Mouse (Mus musculus) intestine, postnatal 0 days (tissue): Measurements from ENCODE around the gene Macrod1. TPM values are rescaled to one million over a fixed set of nuclear protein-coding genes. Genes with fewer than 3 reads are reported as not detected.

Experiments used
- ATAC-seq: fragments of 200-750 bp; cut with Nextera tagmentation; 2 replicates; pipeline ENCODE4 v1.8.0; 2017; ENCODE audit warnings: mild to moderate bottlenecking, moderate TSS enrichment, moderate library complexity
- H3K27ac ChIP-seq: fragments of 300-500 bp; sonication (generic); 2 replicates; pipeline ENCODE4 v1.5.1; 2014; ENCODE audit warnings: mild to moderate bottlenecking, low read depth, low read length, moderate library complexity
- H3K27me3 ChIP-seq: fragments of 300-500 bp; sonication (generic); replicated peaks from 2 replicates; pipeline ENCODE4 v1.6.1; 2014; ENCODE audit warnings: low read length, mixed read lengths; ENCODE audit not compliant: control insufficient read depth, insufficient read depth
- H3K36me3 ChIP-seq: fragments of 300-500 bp; sonication (generic); 2 replicates; pipeline ENCODE4 v1.6.1; 2014; ENCODE audit warnings: mild to moderate bottlenecking, moderate library complexity; ENCODE audit not compliant: control insufficient read depth, insufficient read depth
- H3K4me1 ChIP-seq: fragments of 300-500 bp; sonication (generic); replicated peaks from 2 replicates; pipeline ENCODE4 v1.6.1; 2014; ENCODE audit warnings: antibody characterized with exemption, low read length, mixed read lengths; ENCODE audit not compliant: control insufficient read depth, insufficient read depth
- H3K4me2 ChIP-seq: fragments of 300-500 bp; sonication (generic); replicated peaks from 2 replicates; pipeline ENCODE4 v1.6.1; 2014; ENCODE audit warnings: low read depth, mild to moderate bottlenecking, moderate library complexity
- H3K4me3 ChIP-seq: fragments of 300-500 bp; sonication (generic); 2 replicates; pipeline ENCODE4 v1.5.1; 2014; ENCODE audit warnings: low read depth, low read length
- H3K9ac ChIP-seq: fragments of 300-500 bp; sonication (generic); 2 replicates; pipeline ENCODE4 v1.6.1; 2014; ENCODE audit warnings: mild to moderate bottlenecking, low read depth, low read length
- H3K9me3 ChIP-seq: fragments of 300-500 bp; sonication (generic); 2 replicates; pipeline ENCODE4 v1.6.1; 2016; ENCODE audit warnings: mixed run types; ENCODE audit not compliant: control insufficient read depth
- CTCF ChIP-seq: sonication (generic); IDR thresholded peaks from 2 replicates; pipeline ENCODE4 v1.5.1; 2016; ENCODE audit warnings: low read depth, mild to moderate bottlenecking, control low read depth, antibody characterized with exemption, moderate library complexity
- WGBS: fragments of 180-500 bp; shearing (Covaris S2); extraction: QIAGEN DNeasy Blood & Tissue Kit; methylation state at CpG from one replicate; pipeline ENCODE4 v1.1.7; 2014; 5-methylcytosine and 5-hydroxymethylcytosine counted together
- polyA plus RNA-seq: library from polyadenylated mRNA; unstranded; fragments of >200 nt; fragmentation: Nextera tagmentation; extraction: Ambion mirVana; gene quantifications from 2 replicates; pipeline ENCODE4 v1.2.1, GENCODE M21; 2015

Gene Macrod1
- polyA plus RNA-seq, 1 experiment from 2014 or later = 15.1 TPM

DNA sequence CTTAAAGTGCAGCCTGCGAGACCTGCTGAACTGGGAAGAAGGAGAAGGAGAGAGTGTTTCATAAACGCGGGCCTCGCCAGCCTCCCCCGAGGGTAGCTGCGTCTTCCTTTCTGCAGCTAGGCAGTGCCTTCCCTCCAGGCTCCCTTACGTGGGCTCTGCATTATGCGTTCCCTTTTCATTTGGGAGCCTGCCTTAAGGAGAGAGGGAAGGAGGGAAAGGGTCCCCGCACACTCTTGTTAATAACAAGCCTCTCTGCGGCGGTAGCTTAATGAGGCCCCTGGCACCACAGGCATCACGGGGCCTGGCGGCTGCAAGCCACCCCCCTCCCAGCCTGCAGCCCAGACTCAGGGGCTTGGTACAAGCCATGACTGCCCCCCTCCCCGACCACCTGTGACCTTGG is 57.0 kb downstream of the Macrod1 start:
- Histone ChIP-seq H3K4me2 (no peak overlapping the region), H3K9me3 (no peaks in the 10 kb centered on the region), H3K36me3 (no peaks in the 10 kb centered on the region), H3K9ac (no peak overlapping the region), H3K27me3 (no peaks in the 10 kb centered on the region), H3K4me1 (0 out of 2 replicates have a peak, but pooled peaks cover 3% of the 10 kb centered on the region), H3K4me3 (no peak overlapping the region), H3K27ac (no peak overlapping the region)
- 76% methylated on average over 14 of the region's 14 CpGs for WGBS
- no peak for ATAC-seq
- no peak for TF ChIP-seq CTCF

DNA sequence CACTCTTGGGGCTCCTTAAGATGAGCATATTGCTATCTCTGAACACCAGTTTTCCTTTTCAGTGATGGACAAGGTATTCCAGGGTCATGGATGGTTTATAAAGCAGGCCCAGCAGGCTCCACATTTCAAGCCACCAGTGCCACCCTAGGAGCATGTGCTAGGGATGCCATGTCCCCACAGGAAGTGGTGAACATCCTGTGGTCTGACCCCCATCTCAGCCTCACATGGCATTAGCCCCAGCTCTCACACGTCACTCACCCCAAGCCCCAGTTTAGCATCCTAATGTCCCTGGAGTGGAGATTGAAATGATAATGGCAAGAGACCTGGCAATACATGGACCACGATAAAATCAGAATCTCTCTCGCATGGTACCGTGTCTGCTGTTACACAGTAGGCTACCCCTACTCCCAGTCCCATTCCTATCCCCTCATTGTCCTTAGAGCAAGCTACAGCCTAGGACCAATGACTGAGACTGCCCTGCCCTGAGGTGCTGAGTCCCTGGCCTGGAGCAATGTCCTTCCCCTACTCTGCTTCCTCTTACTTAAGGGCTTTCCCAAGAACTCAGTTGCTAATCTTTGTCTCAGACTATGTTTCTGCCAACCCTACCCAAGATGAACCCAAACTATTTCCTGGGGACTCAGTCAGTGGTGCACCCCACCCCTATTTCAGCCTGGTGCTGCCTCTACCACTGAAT is 59.6 kb downstream of the Macrod1 start:
- Histone ChIP-seq H3K9me3 (no peaks in the 10 kb centered on the region), H3K27me3 (no peaks in the 10 kb centered on the region), H3K36me3 (no peaks in the 10 kb centered on the region), H3K4me3 (no peak overlapping the region), H3K27ac (no peak overlapping the region), H3K9ac (no peak overlapping the region), H3K4me1 (no peaks in the 10 kb centered on the region), H3K4me2 (no peak overlapping the region)
- ATAC-seq = no peak
- TF ChIP-seq CTCF = no peak
- WGBS = 95% methylated on average over 4 of the region's 4 CpGs

DNA sequence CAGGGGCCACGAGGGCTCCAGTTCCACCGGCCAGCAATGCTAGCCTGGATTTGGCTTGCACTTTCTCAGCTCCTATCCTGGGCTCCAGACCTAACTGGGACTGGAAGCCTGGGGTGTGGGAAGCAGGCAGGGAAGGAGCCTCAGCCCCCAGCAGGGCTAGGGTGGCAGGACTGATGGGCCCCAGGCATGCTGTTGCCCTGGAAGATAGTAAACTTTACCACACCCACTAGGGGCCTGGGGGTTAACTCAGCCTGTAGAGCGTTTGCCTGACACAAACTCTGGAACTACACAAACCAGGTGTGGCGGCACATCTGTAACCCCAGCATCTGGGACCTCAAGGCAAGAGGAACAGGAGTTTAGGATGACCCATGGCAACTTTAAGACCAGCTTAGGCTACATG is 60.5 kb downstream of the Macrod1 start:
- Histone ChIP-seq H3K9me3 (no peaks in the 10 kb centered on the region), H3K4me1 (no peaks in the 10 kb centered on the region), H3K4me3 (no peak overlapping the region), H3K36me3 (no peaks in the 10 kb centered on the region), H3K27me3 (no peaks in the 10 kb centered on the region), H3K4me2 (no peak overlapping the region), H3K27ac (no peak overlapping the region), H3K9ac (no peak overlapping the region)
- WGBS = 30% methylated on average over 4 of the region's 4 CpGs
- TF ChIP-seq CTCF = no peak
- no peak for ATAC-seq

DNA sequence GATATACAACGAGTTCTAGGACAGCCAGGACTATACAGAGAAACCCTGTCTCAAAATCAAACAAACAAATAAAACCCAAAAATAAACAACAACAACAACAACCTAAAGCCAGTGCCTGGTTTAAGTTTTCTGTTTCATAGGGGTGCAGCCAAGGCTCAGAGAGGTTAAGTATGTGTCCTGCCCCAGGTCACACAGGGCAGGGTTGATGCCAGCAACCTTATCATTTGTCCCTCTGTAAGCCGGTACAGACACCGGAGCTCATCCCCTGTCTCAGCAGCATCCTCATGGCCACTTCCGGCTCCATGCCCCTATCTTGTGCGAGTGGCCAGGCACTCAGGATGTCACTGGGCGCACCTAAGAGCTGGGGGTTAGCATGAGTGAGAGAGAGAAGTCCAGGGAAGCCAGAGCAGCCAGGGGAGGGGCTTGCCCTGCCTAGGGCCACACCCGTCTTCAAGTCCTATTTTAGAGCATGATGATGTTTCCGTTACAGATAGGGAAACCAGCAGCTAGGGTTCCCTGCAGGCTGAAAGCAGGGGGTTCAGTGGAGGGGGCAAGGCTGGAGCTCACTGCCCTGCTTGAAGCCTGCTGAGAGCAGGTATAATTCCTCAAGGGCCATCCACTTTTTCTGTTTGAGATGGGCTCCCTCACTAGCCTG is 61.2 kb downstream of the Macrod1 start:
- H3K4me1 ChIP-seq = no peaks in the 10 kb centered on the region
- H3K9me3 ChIP-seq = no peaks in the 10 kb centered on the region
- H3K4me2 ChIP-seq = no peak overlapping the region
- ATAC-seq = no peak
- TF ChIP-seq CTCF = no peak
- WGBS = 56% methylated on average over 8 of the region's 8 CpGs
- no peak overlapping the region for H3K27ac ChIP-seq
- H3K9ac ChIP-seq = no peak overlapping the region
- no peak overlapping the region for H3K4me3 ChIP-seq
- H3K36me3 ChIP-seq = no peaks in the 10 kb centered on the region
- H3K27me3 ChIP-seq = no peaks in the 10 kb centered on the region

DNA sequence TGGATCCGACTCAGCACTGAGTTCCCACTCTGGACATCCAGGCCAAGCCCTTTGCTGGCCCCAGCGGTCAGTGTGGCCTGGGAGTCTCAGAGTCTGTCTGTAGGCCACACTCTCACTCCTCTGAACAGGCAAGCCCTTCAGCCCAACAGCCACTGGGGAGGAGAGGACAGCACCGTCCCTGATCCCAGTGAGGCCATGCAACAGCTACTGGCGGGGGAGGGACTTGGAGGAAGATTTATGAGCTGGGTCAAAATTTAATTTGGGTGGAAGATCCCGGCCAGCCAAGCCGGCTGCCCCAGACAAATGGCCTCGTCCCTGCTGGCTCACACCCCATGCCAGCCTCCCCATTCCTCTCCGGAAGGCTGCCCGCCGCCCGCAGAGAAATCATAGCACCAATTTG is 64.6 kb downstream of the Macrod1 start:
- ATAC-seq = no peak
- Histone ChIP-seq H3K9ac (no peak overlapping the region), H3K36me3 (no peaks in the 10 kb centered on the region), H3K27ac (no peak overlapping the region), H3K4me2 (no peak overlapping the region), H3K27me3 (no peaks in the 10 kb centered on the region), H3K9me3 (no peaks in the 10 kb centered on the region), H3K4me3 (no peak overlapping the region), H3K4me1 (no peaks in the 10 kb centered on the region)
- no peak for TF ChIP-seq CTCF
- 51% methylated on average over 11 of the region's 11 CpGs for WGBS

DNA sequence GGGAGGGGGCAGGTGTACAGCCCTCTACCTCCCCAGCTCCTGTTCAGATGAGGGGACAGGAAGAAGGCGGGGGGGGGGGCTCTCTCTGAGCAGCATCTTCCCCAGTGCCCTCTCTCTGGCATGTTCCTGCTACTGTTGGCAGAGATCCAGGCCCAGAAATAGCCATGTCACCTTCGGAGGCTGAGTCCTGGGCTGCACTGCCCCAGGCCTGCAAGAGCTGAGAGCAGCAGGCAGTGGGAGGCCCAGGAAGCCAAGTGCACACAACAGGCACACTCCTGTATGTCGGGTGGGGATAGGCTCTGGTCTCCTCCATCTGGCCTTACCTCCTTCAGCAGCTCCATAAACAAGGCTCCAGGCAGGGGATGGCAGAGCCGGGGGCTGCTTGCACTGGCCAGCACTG is 65.7 kb downstream of the Macrod1 start:
- Histone ChIP-seq H3K9ac (no peak overlapping the region), H3K4me3 (no peak overlapping the region), H3K4me1 (no peaks in the 10 kb centered on the region), H3K27me3 (no peaks in the 10 kb centered on the region), H3K27ac (no peak overlapping the region), H3K36me3 (no peaks in the 10 kb centered on the region), H3K9me3 (no peaks in the 10 kb centered on the region), H3K4me2 (no peak overlapping the region)
- ATAC-seq = no peak
- 45% methylated on average over 4 of the region's 4 CpGs for WGBS
- TF ChIP-seq CTCF = no peak
